Mouse (Mus musculus) lung, embryonic 14.5 days (tissue): ENCODE results near the gene Col7a1. TPM values are rescaled to one million over a fixed set of nuclear protein-coding genes. Genes with fewer than 3 reads are reported as not detected.

Experiments used
- ATAC-seq: fragments of 200-750 bp; cut with Nextera tagmentation; 2 replicates; pipeline ENCODE4 v1.8.0; 2017; ENCODE audit warnings: mild to moderate bottlenecking, moderate TSS enrichment, moderate library complexity; ENCODE audit not compliant: insufficient read depth
- DNase-seq: peaks from one replicate; pipeline ENCODE4 v3.0.0-alpha.2; 2015
- H3K27ac ChIP-seq: fragments of 300-500 bp; sonication (generic); 2 replicates; pipeline ENCODE4 v1.5.1; 2014; ENCODE audit warnings: low read depth, mild to moderate bottlenecking, moderate library complexity
- H3K27me3 ChIP-seq: fragments of 300-500 bp; sonication (generic); 2 replicates; pipeline ENCODE4 v1.6.1; 2014; ENCODE audit warnings: low read length, control low read depth; ENCODE audit not compliant: insufficient read depth
- H3K36me3 ChIP-seq: fragments of 300-500 bp; sonication (generic); 2 replicates; pipeline ENCODE4 v1.6.1; 2014; ENCODE audit warnings: control low read depth; ENCODE audit not compliant: insufficient read depth
- H3K4me1 ChIP-seq: fragments of 300-500 bp; sonication (generic); 2 replicates; pipeline ENCODE4 v1.6.1; 2014; ENCODE audit warnings: antibody characterized with exemption, control low read depth; ENCODE audit not compliant: insufficient read depth
- H3K4me2 ChIP-seq: fragments of 300-500 bp; sonication (generic); 2 replicates; pipeline ENCODE4 v1.6.1; 2014; ENCODE audit warnings: mild to moderate bottlenecking
- H3K4me3 ChIP-seq: fragments of 300-500 bp; sonication (generic); 2 replicates; pipeline ENCODE4 v1.5.1; 2014; ENCODE audit warnings: low read depth, low read length
- H3K9ac ChIP-seq: fragments of 300-500 bp; sonication (generic); 2 replicates; pipeline ENCODE4 v1.6.1; 2014
- H3K9me3 ChIP-seq: fragments of 300-500 bp; sonication (generic); 2 replicates; pipeline ENCODE4 v1.6.1; 2016; ENCODE audit warnings: low read depth, low read length, control low read depth
- CTCF ChIP-seq: IDR thresholded peaks from 2 replicates; pipeline ENCODE4 v1.5.1; 2016; ENCODE audit warnings: antibody characterized with exemption, low read depth
- WGBS: fragments of 180-500 bp; shearing (Covaris S2); extraction: QIAGEN DNeasy Blood & Tissue Kit; methylation state at CpG from one replicate; pipeline ENCODE4 v1.1.7; 2014; 5-methylcytosine and 5-hydroxymethylcytosine counted together
- polyA plus RNA-seq: library from polyadenylated mRNA; unstranded; fragments of >200 nt; fragmentation: Nextera tagmentation; extraction: Ambion mirVana; gene quantifications from 2 replicates; pipeline ENCODE4 v1.2.1, GENCODE M21; 2014

Col7a1 gene
- polyA plus RNA-seq: 1.7 and 2.1 TPM in 2 replicates

GRCm38 (mm10) chr9:108953081-108953636, at the start of gene Col7a1:
TSS of gene Col7a1 (plus strand) at chr9:108953586.
- 9% methylated on average over 15 of the region's 15 CpGs for WGBS
- no peaks in the 10 kb centered on the region for H3K4me1 ChIP-seq
- H3K9me3 ChIP-seq: no peaks in the 10 kb centered on the region
- no peak within 1 kb of the TSS for H3K27ac ChIP-seq
- ATAC-seq: no peak; the same call in 1 of the 2 replicates
- H3K36me3 ChIP-seq: peaks cover 26% of the 10 kb centered on the region
- DNase-seq: no peak
- peak within 1 kb of the TSS; percentile 18 for H3K4me3 ChIP-seq
- H3K9ac ChIP-seq: peak within 1 kb of the TSS; percentile 23
- peaks cover 11% of the 10 kb centered on the region; the same call in 1 of the 2 replicates for H3K27me3 ChIP-seq
- TF ChIP-seq CTCF: no peak
- peak within 1 kb of the TSS; percentile 53 for H3K4me2 ChIP-seq

- TF ChIP-seq CTCF: no peak
- H3K36me3 ChIP-seq: no peaks in the 10 kb centered on the region
Observed at GRCm38 (mm10) chr9:108912308-108912707, 41.1 kb upstream of the Col7a1 start.

GRCm38 (mm10) chr9:108913161-108913560, 40.2 kb upstream of the Col7a1 start:
- Histone ChIP-seq H3K4me3 (no peak overlapping the region), H3K27ac (no peak overlapping the region), H3K9me3 (no peaks in the 10 kb centered on the region), H3K27me3 (no peaks in the 10 kb centered on the region), H3K36me3 (no peaks in the 10 kb centered on the region), H3K4me1 (no peaks in the 10 kb centered on the region), H3K9ac (no peak overlapping the region), H3K4me2 (no peak overlapping the region)
- no peak for TF ChIP-seq CTCF
- DNase-seq (no peak), ATAC-seq (no peak)
- WGBS: 81% methylated on average over 7 of the region's 7 CpGs

More at GRCm38 (mm10) chr9:108912308-108912707, 41.1 kb upstream of the Col7a1 start:
- Histone ChIP-seq H3K4me1 (no peaks in the 10 kb centered on the region), H3K9me3 (no peaks in the 10 kb centered on the region), H3K27ac (no peak overlapping the region), H3K27me3 (no peaks in the 10 kb centered on the region), H3K9ac (no peak overlapping the region), H3K4me3 (no peak overlapping the region), H3K4me2 (no peak overlapping the region)
- DNase-seq (no peak), ATAC-seq (no peak)
- 58% methylated on average over 6 of the region's 6 CpGs for WGBS

- H3K4me3 ChIP-seq: no peak overlapping the region
- TF ChIP-seq CTCF: no peak
- H3K36me3 ChIP-seq: no peaks in the 10 kb centered on the region
- WGBS: 61% methylated on average over 10 of the region's 10 CpGs
- no peaks in the 10 kb centered on the region for H3K4me1 ChIP-seq
- no peak overlapping the region for H3K27ac ChIP-seq
- no peak overlapping the region for H3K9ac ChIP-seq
- H3K27me3 ChIP-seq: no peaks in the 10 kb centered on the region
- no peak for DNase-seq
- H3K9me3 ChIP-seq: no peaks in the 10 kb centered on the region
- ATAC-seq: no peak
- H3K4me2 ChIP-seq: no peak overlapping the region
Observed at GRCm38 (mm10) chr9:108913621-108914020, 39.8 kb upstream of the Col7a1 start.

GRCm38 (mm10) chr9:108914491-108914890, 38.9 kb upstream of the Col7a1 start, which contains the start of gene Tmem89:
TSS of gene Tmem89 (plus strand) at chr9:108914619.
- DNase-seq (no peak), ATAC-seq (no peak; the same call in 1 of the 2 replicates)
- H3K9me3 ChIP-seq: no peaks in the 10 kb centered on the region
- WGBS: 62% methylated on average over 6 of the region's 6 CpGs
- no peaks in the 10 kb centered on the region for H3K27me3 ChIP-seq
- H3K36me3 ChIP-seq: no peaks in the 10 kb centered on the region
- no peak within 1 kb of the TSS for H3K27ac ChIP-seq
- H3K4me1 ChIP-seq: no peaks in the 10 kb centered on the region
- TF ChIP-seq CTCF: no peak
- no peak within 1 kb of the TSS for H3K9ac ChIP-seq
- no peak within 1 kb of the TSS for H3K4me3 ChIP-seq
- H3K4me2 ChIP-seq: no peak within 1 kb of the TSS

- no peaks in the 10 kb centered on the region for H3K27me3 ChIP-seq
- WGBS: 62% methylated on average over 8 of the region's 8 CpGs
- TF ChIP-seq CTCF: no peak
- H3K4me3 ChIP-seq: no peak overlapping the region
- H3K4me2 ChIP-seq: no peak overlapping the region
- ATAC-seq (no peak), DNase-seq (no peak)
- H3K9me3 ChIP-seq: no peaks in the 10 kb centered on the region
- H3K9ac ChIP-seq: no peak overlapping the region
- no peaks in the 10 kb centered on the region for H3K36me3 ChIP-seq
- no peak overlapping the region for H3K27ac ChIP-seq
- H3K4me1 ChIP-seq: no peaks in the 10 kb centered on the region
Observed at GRCm38 (mm10) chr9:108925897-108926296, 27.5 kb upstream of the Col7a1 start.

GRCm38 (mm10) chr9:108928424-108928823, 25.0 kb upstream of the Col7a1 start:
- no peak for TF ChIP-seq CTCF
- WGBS: 72% methylated on average over 3 of the region's 3 CpGs

More at GRCm38 (mm10) chr9:108928424-108928823, 25.0 kb upstream of the Col7a1 start:
- no peak for DNase-seq
- H3K4me3 ChIP-seq: no peak overlapping the region
- no peak for ATAC-seq
- H3K27ac ChIP-seq: no peak overlapping the region
- no peaks in the 10 kb centered on the region for H3K9me3 ChIP-seq
- H3K4me2 ChIP-seq: no peak overlapping the region
- H3K4me1 ChIP-seq: no peaks in the 10 kb centered on the region
- H3K9ac ChIP-seq: no peak overlapping the region
- H3K36me3 ChIP-seq: no peaks in the 10 kb centered on the region
- H3K27me3 ChIP-seq: no peaks in the 10 kb centered on the region
